Mouse (Mus musculus) layer of hippocampus, postnatal 10 days (tissue): ENCODE measurements around the gene Gria1. TPM values are rescaled to one million over a fixed set of nuclear protein-coding genes. Genes with fewer than 3 reads are reported as not detected.

ENCODE experiments used
- DNase-seq, 2 experiments: peaks; one replicate each; pipeline ENCODE4 v3.0.0; 2021; ENCODE audit warnings: low spot score in 2 of 2
- long read RNA-seq: library from polyadenylated mRNA; stranded (forward); transcript quantifications from one replicate; pipeline ENCODE4 v2.0.0, GENCODE M21; 2023
- total RNA-seq, 2 experiments: library from RNA; stranded (reverse); gene quantifications; 2 replicates each; pipeline ENCODE4 v1.2.3; 2021

The Gria1 gene
- 100 to 1,000 TPM; 456 to 489 TPM for total RNA-seq
- long read RNA-seq, full-length matches to known transcripts, result 72 of 165 reads
- long read RNA-seq, partial matches to known transcripts, result 82 of 165 reads
- long read RNA-seq, other reads (novel, unspliced or antisense), result 11 of 165 reads

GRCm38 (mm10) chr11:57011024-57011690 lies at the start of gene Gria1:
Gene Gria1, plus strand, starts transcription at chr11:57011387.
- peak; percentile 47 to 62 for DNase-seq

- DNase-seq, result no peak
Observed at GRCm38 (mm10) chr11:56961751-56962150, 49.4 kb upstream of the Gria1 start.

DNA sequence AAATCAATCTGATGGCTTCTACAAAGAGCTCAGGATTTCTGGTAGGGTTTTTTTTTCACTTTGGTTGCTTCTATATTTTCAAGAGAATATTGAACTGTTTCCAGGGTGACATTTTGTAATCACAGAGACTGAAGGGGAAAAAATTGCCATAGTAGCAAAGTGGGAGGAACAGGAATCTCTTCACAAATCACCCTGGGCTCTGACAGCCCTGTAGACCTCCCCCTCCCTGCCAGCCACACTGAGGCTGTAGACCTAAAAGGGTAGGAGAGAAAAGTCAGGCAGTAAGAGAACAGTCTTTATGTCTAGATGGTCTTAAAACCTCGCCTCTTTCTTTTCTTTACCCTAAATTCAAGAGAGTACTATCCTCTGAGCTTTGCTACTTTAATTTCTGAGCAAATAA lies 38.4 kb upstream of the Gria1 start:
- DNase-seq, result no peak

- no peak for DNase-seq
Observed at GRCm38 (mm10) chr11:56984321-56985000, 26.7 kb upstream of the Gria1 start.

GRCm38 (mm10) chr11:56985457-56985856 lies 25.7 kb upstream of the Gria1 start:
- no peak for DNase-seq

DNA sequence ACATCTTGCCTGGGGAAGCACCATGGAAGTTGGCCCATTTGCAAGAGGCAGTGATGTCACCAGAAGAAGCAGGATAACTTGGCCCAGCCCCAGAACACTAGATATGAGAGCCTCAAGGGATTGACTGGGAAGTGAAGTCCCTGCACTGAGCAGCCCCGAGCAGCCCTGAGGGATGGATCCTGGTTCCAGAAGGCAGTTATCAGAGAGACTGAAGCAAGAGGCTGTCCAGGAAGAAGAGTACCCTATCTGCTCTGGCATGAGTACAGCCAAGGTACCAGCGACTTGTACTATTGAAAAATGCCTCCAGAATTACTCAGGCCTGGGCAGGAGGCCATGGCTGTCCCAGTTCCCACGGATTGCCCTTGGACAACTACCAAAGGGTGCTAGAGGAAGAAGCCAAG lies 11.6 kb upstream of the Gria1 start:
- no peak for DNase-seq

DNA sequence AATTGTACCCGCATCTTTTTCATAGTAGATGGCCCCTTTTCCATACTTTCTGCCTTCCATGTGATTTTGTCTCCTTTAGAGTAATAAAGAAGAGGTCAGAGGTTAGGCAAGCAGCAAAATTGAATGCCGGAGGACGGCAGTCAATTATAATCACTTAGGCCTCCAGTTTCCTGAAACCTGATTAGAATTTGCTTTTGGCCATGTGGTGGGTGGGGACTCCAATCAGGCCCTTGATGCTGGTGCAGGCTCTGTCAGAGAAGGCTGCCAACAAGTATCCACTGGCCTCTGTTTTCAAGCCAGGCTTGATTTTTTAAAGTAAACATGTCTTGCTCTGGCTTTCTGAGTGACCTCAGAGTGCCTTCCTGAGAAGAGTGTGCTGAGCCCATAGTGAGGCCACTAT lies 6.6 kb upstream of the Gria1 start:
- no peak for DNase-seq

DNA sequence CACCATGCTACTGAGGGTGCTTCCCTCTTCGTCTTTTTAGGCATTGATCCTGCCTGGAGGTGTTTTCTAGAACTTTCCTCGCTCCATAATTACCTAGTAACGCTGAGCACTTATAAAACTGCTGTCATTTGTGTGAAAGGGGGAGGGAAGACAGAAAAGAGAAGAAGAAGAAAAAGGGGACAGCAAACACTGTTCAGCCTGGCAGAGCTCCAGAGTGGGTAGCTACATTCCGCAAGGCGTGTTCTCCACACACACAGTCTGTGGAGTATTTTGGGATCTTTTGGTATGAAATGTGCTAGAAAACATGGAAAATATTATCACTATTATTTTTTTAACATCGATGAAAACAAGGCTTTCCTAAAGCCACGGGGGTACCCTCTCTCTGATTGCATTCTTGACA lies 5.8 kb upstream of the Gria1 start:
- DNase-seq, result no peak

DNA sequence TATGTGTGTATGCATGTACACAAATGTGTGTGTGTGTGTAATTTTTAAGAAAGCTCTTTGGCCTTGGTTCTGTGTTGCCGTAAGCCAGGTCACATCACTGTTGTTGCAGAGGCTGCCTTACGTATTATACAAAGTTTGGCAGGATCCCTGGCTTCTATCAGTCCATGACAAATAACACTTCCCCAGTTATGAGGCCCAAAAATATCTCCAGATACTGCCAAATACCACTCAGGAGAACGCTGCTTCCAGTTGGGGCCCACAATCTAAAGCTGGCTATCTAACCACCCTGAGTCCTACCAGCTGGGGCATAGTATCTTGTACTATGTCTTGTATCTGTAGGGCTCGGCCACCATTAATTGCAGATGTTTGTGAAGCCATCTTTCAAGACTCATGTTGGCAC lies 3.4 kb upstream of the Gria1 start:
- DNase-seq, result no peak

DNA sequence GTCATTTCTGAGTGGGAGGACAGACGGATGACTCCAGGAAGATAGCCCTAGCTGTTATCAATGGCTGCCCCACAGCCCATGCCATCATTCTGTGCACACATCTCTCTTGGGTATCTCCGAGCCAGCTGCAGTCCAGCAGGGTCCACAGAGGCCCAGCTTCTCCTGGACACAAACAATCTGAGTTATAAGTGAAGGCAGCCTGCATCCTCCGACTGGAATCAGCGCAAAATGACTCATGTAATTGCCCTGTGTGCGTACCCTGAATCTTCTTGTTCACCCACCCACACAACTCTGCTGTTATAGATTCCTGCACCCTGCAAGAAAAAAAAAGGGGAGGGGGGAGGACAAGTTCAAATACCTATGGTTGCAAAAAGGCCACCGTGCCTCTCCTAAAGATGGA lies 576 bp upstream of the Gria1 start:
- DNase-seq, result no peak

- DNase-seq, result peak; percentile 67 to 73
Observed at GRCm38 (mm10) chr11:57011691-57012039, 478 bp downstream of the Gria1 start.

GRCm38 (mm10) chr11:57012287-57012921 lies 1.2 kb downstream of the Gria1 start:
- DNase-seq, result no peak

- no peak for DNase-seq
Observed at GRCm38 (mm10) chr11:57013464-57014190, 2.4 kb downstream of the Gria1 start.

GRCm38 (mm10) chr11:57014396-57014795 lies 3.2 kb downstream of the Gria1 start:
- no peak for DNase-seq

DNA sequence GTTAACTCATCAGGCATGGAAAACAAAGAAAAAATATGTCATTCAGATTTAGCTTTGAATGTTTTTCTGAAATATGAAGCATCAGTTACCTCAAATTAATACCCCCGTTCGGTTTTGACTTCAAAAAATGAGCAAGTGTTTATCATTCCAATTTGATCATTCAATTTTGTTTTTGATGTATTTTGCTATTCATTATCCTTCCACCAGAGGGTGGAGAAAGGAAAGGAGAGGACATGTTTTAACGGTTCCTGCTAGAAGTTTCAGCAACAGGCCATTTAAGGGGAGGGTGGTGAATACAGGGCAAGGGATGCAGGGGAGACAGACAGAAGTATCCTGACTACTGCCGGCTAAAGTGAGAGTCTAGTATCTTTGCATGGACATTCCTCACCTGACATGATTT lies 7.3 kb downstream of the Gria1 start:
- DNase-seq, result no peak

GRCm38 (mm10) chr11:57022400-57022799 lies 11.2 kb downstream of the Gria1 start:
- no peak for DNase-seq

- DNase-seq, result no peak
Observed at GRCm38 (mm10) chr11:57030448-57030847, 19.3 kb downstream of the Gria1 start.

GRCm38 (mm10) chr11:57038807-57039206 lies 27.6 kb downstream of the Gria1 start:
- peak; percentile 32 to 38 for DNase-seq

DNA sequence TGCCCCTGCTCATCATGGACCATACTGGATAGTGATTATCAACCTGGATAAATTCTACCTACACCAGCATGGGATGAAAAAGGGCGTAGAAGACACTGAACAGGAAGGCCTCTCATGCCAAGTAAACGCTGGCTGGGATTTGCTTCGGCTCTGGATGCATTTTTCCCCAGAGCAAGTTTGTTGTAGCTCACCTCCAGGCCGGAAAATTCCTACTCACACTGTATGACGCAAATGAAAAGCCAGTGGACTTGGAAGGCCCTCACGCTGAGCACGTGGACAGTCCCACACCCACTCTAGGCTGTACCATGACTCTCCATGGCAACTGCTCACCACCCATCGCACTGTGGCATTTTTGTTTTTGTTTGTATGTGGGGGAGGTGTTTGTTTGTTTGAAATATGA lies 28.1 kb downstream of the Gria1 start:
- no peak for DNase-seq

DNA sequence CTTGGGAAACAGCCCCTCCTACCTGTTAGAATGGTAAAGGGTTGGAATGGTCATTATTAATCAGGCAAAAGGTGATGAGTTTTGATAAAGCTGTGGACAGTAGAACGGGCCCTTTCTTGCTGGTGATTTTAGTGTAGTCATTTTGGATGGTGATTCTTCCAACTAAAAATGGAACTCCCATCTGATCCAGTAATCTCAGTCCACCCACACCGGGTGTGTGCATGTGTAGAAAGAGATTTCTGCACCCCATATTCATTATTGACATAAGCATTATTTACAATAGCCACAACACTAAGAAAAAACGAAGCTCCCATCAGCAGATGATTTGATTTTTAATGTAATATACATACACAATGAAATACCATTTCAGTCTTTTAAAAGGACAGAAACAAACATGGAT lies 30.9 kb downstream of the Gria1 start:
- no peak for DNase-seq

GRCm38 (mm10) chr11:57044146-57044545 lies 33.0 kb downstream of the Gria1 start:
- DNase-seq, result no peak
